Mouse (Mus musculus) heart, embryonic 14.5 days (tissue): Measurements from ENCODE around the gene Serpinb3a. TPM values are rescaled to one million over a fixed set of nuclear protein-coding genes. Genes with fewer than 3 reads are reported as not detected.
"Not testable (repeated sequence)": the region's sequence is repeated elsewhere in the genome, so short reads cannot be mapped to it uniquely, and the experiment has no call there.

Experiments used
- ATAC-seq: fragments of 200-750 bp; cut with Nextera tagmentation; 2 replicates; pipeline ENCODE4 v1.8.0; 2017; ENCODE audit warnings: low read depth, moderate TSS enrichment; ENCODE audit not compliant: insufficient number of reproducible peaks, insufficient read depth, low FRiP score
- H3K27ac ChIP-seq, 2 experiments: fragments of 200-500 bp in 1 of 2; fragments of 300-500 bp in 1 of 2; sonication (generic) in 1 of 2; replicated peaks in 1 of 2; 2 replicates each; pipeline ENCODE4 v1.5.1; 2012 to 2014; ENCODE audit warnings: low read depth in 2 of 2, low read length in 2 of 2, control low read depth in 1 of 2, mild to moderate bottlenecking in 1 of 2, mixed read lengths in 1 of 2; ENCODE audit not compliant: control insufficient read depth in 1 of 2, insufficient read depth in 1 of 2
- H3K27me3 ChIP-seq: fragments of 300-500 bp; sonication (generic); 2 replicates; pipeline ENCODE4 v1.6.1; 2014; ENCODE audit warnings: mild to moderate bottlenecking, low read length, control low read depth; ENCODE audit not compliant: control insufficient read depth, insufficient read depth
- H3K36me3 ChIP-seq: fragments of 300-500 bp; sonication (generic); 2 replicates; pipeline ENCODE4 v1.6.1; 2014; ENCODE audit warnings: mild to moderate bottlenecking, control low read depth, low read length, mixed read lengths; ENCODE audit not compliant: control insufficient read depth, insufficient read depth
- H3K4me1 ChIP-seq, 2 experiments: fragments of 200-500 bp in 1 of 2; fragments of 300-500 bp in 1 of 2; sonication (generic) in 1 of 2; 2 replicates each; pipeline ENCODE4 v1.6.1; 2012 to 2014; ENCODE audit warnings: low read length in 2 of 2, control low read depth in 1 of 2, mixed read lengths in 1 of 2; ENCODE audit not compliant: control insufficient read depth in 2 of 2, insufficient read depth in 2 of 2
- H3K4me2 ChIP-seq: fragments of 300-500 bp; sonication (generic); 2 replicates; pipeline ENCODE4 v1.6.1; 2014; ENCODE audit warnings: mild to moderate bottlenecking, low read length
- H3K4me3 ChIP-seq, 2 experiments: fragments of 200-500 bp in 1 of 2; fragments of 300-500 bp in 1 of 2; sonication (generic) in 1 of 2; 2 replicates each; pipeline ENCODE4 v1.5.1; 2012 to 2014; ENCODE audit warnings: low read length in 2 of 2, mild to moderate bottlenecking in 2 of 2, control low read depth in 1 of 2, low read depth in 1 of 2, moderate library complexity in 1 of 2; ENCODE audit not compliant: control insufficient read depth in 1 of 2, insufficient read depth in 1 of 2
- H3K9ac ChIP-seq: fragments of 300-500 bp; sonication (generic); 2 replicates; pipeline ENCODE4 v1.6.1; 2014; ENCODE audit warnings: mild to moderate bottlenecking, low read length
- H3K9me3 ChIP-seq: fragments of 300-500 bp; sonication (generic); 2 replicates; pipeline ENCODE4 v1.6.1; 2016; ENCODE audit warnings: low read length, control low read depth; ENCODE audit not compliant: control insufficient read depth
- WGBS: fragments of 180-500 bp; shearing (Covaris S2); extraction: QIAGEN DNeasy Blood & Tissue Kit; methylation state at CpG from one replicate; pipeline ENCODE4 v1.1.7; 2014; 5-methylcytosine and 5-hydroxymethylcytosine counted together
- polyA plus RNA-seq: library from polyadenylated mRNA; unstranded; fragments of >200 nt; fragmentation: Nextera tagmentation; extraction: Ambion mirVana; gene quantifications from 2 replicates; pipeline ENCODE4 v1.2.1, GENCODE M21; 2014

The Serpinb3a gene
- not detected in 2 replicates for polyA plus RNA-seq

DNA sequence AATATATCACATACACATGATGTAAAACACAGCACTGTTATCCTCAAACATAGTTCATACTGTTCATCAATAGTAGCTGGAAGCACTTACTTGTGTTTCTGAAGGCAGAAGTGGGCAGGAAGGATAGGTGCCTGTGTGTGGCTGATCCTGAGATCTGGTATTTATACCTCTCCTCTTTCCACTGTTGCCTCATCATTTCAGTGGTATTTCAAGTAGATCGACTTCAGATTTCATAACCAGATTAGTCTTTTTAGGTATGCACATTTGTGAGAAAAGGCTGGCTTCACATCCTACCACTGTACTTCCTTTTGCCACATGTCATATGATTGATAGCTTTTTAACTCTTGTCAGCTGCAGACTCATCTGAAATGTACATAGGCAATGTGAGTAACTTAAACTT, at the start of gene Serpinb3a:
Gene Serpinb3a, minus strand, starts transcription at position 101 of the 400 bp plus-strand sequence.
- no peak within 1 kb of the TSS for H3K4me3 ChIP-seq
- no peaks in the 10 kb centered on the region for H3K9me3 ChIP-seq
- H3K4me2 ChIP-seq: no peak within 1 kb of the TSS
- WGBS: 63% methylated on average over 1 of the region's 1 CpGs
- H3K9ac ChIP-seq: no peak within 1 kb of the TSS
- no peaks in the 10 kb centered on the region for H3K4me1 ChIP-seq
- no peak for ATAC-seq
- H3K27me3 ChIP-seq: no peaks in the 10 kb centered on the region
- no peak within 1 kb of the TSS for H3K27ac ChIP-seq
- no peaks in the 10 kb centered on the region for H3K36me3 ChIP-seq

DNA sequence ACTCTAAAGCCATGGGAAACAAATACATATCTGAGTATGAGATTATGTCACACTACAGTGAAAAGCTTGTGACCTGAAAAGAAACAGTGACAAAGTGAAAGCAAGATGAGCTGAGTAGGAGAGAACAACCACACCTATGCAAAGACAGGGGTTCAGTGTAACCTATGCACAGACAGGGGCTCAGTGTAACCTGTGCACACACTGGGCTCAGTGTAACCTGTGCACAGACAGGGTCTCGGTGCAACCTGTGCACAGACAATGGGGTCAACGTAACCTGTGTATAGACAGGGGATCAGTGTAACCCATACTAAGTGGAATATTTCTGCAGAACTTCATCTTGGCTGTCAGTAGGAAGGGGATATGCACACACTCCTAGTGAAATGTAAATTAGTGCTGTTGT, 46.3 kb upstream of the Serpinb3a start:
- Histone ChIP-seq H3K36me3 (no peaks in the 10 kb centered on the region), H3K9me3 (no peaks in the 10 kb centered on the region), H3K4me2 (no peak overlapping the region), H3K4me1 (no peaks in the 10 kb centered on the region), H3K4me3 (no peak overlapping the region), H3K9ac (no peak overlapping the region), H3K27me3 (no peaks in the 10 kb centered on the region), H3K27ac (no peak overlapping the region)
- WGBS: 77% methylated on average over 2 of the region's 2 CpGs
- no peak for ATAC-seq

DNA sequence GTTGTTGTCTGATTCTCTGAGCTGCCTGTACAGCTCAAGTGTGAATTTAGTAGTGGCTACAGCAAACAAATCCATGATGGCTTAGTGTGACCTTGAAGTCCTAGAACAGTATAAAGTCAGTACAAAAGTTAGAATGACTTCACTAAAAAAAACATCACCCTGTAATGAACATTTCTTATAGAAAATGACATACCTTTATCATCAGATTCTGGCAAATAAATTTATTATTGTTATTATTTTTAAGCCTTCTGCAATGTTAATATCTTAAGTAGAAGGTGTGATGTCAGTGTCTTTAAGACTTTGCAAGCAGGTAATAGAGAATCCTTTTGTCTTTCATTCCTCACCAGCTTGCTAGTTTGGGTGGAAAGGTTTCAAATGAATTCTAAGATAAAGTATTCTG, 31.3 kb upstream of the Serpinb3a start, which contains the start of gene Serpinb3d:
Gene Serpinb3d, minus strand, starts transcription at position 101 of the 400 bp plus-strand sequence.
- no peaks in the 10 kb centered on the region for H3K4me1 ChIP-seq
- no peak within 1 kb of the TSS for H3K4me3 ChIP-seq
- no peak within 1 kb of the TSS for H3K27ac ChIP-seq
- H3K27me3 ChIP-seq: no peaks in the 10 kb centered on the region
- no peak within 1 kb of the TSS for H3K9ac ChIP-seq
- no peak within 1 kb of the TSS for H3K4me2 ChIP-seq
- ATAC-seq: no peak
- H3K9me3 ChIP-seq: no peaks in the 10 kb centered on the region
- no peaks in the 10 kb centered on the region for H3K36me3 ChIP-seq

DNA sequence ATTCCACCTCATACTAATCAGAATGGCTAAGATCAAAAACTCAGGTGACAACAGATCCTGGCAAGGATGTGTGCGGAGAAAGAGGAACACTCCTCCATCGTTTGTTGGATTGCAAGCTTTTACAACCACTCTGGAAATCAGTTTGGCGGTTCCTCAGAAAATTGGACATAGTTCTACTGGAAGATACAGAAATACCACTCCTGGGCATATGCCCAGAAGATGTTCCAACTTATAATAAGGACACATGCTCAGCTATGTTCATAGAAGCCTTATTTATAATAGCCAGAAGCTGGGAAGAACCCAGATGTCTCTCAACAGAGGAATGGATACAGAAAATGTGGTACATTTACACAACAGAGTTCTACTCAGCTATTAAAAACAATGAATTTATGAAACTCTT, 17.9 kb downstream of the Serpinb3a start:
- not testable (repeated sequence) for H3K9ac ChIP-seq, H3K4me3 ChIP-seq, H3K27me3 ChIP-seq, H3K36me3 ChIP-seq, H3K4me2 ChIP-seq, H3K4me1 ChIP-seq, ATAC-seq, H3K9me3 ChIP-seq, H3K27ac ChIP-seq
- WGBS: 80% methylated on average over 3 of the region's 3 CpGs

DNA sequence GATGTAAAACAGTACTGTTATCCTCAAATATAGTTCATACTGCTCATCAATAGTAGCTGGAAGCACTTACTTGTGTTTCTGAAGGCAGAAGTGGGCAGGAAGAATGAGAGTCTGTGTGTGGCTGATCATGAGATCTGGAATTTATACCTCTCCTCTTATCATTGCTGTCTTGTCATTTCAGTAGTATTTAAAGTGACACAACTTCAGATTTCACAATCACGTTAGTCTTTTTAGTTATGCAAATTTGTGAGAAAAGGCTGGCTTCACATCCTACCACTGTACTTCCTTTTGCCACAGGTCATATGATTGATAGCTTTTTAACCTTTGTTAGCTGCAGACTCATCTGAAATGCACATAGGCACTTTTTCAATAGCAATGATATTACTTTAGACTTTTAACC, 26.2 kb downstream of the Serpinb3a start:
- no peaks in the 10 kb centered on the region for H3K36me3 ChIP-seq
- 38% methylated on average over 1 of the region's 1 CpGs for WGBS
- H3K4me3 ChIP-seq: no peak overlapping the region
- ATAC-seq: no peak
- no peaks in the 10 kb centered on the region for H3K27me3 ChIP-seq
- H3K27ac ChIP-seq: no peak overlapping the region
- no peaks in the 10 kb centered on the region for H3K4me1 ChIP-seq
- no peaks in the 10 kb centered on the region for H3K9me3 ChIP-seq
- no peak overlapping the region for H3K4me2 ChIP-seq
- H3K9ac ChIP-seq: no peak overlapping the region

DNA sequence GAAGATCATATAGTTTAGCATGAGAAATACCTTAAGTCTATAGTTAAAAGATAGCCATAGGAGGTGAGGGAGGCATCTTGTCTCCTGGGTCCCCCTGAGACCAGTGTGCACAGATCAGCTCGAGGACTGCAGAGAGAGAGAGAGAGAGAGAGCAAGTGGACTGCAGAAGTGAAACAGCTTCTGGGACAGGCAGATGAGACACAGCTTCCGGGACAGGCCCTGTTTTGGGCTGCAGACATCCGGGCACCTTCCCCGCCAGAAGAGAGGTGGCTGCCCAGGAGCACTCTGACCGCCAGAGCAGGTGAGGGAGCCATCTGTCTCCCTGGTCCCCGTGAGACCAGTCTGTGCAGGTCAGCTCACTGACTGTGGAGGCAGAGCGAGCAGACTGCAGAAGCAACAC, 36.9 kb downstream of the Serpinb3a start:
- Histone ChIP-seq H3K4me2 (no peak overlapping the region), H3K4me3 (no peak overlapping the region), H3K4me1 (no peaks in the 10 kb centered on the region), H3K27me3 (no peaks in the 10 kb centered on the region), H3K36me3 (no peaks in the 10 kb centered on the region), H3K27ac (no peak overlapping the region), H3K9me3 (no peaks in the 10 kb centered on the region), H3K9ac (no peak overlapping the region)
- no peak for ATAC-seq
- 74% methylated on average over 7 of the region's 7 CpGs for WGBS

DNA sequence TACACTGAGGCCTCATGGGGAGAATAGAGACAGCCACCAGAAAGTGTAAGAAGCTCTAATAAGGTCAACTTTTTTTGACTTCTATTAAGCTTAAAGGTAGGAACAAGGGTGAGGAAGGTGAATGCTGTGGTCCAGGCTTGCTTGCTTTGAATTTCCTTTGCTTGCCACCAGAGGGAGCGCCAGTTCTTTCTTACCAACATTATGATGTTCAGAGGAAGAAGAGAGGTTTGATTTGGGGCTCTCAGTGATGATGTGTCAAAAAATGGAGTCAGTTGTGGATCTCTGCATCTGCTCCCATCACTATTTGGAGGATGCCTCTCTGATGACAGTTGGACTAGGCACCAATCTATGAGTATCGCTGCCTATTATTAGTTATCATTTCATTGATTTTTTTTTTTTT, 37.6 kb downstream of the Serpinb3a start:
- H3K9ac ChIP-seq: no peak overlapping the region
- 43% methylated on average over 2 of the region's 2 CpGs for WGBS
- H3K27me3 ChIP-seq: no peaks in the 10 kb centered on the region
- H3K9me3 ChIP-seq: no peaks in the 10 kb centered on the region
- no peaks in the 10 kb centered on the region for H3K4me1 ChIP-seq
- no peak for ATAC-seq
- H3K36me3 ChIP-seq: no peaks in the 10 kb centered on the region
- no peak overlapping the region for H3K4me2 ChIP-seq
- no peak overlapping the region for H3K27ac ChIP-seq
- no peak overlapping the region for H3K4me3 ChIP-seq

DNA sequence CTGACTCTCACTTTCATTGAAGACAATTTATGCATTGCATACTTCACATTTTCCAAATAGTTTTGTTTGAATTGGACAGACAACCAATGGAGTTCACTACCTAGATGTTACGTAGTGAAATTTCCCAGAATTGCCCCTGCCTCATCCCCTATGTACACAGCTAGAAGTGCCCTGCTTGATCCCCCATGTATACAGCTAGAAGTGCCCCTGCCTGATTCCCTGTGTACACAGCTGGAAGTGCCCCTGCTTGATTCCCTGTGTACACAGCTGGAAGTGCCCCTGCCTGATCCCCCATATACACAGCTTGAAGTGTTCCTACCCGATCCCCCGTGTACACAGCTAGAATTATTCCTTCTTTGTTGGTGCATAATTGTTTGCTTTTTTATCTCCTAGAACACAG, 45.8 kb downstream of the Serpinb3a start:
- H3K4me1 ChIP-seq: peaks cover 0 to under 1% of the 10 kb centered on the region in 2 experiments; a peak in 1 of 4 replicates
- WGBS: 78% methylated on average over 3 of the region's 3 CpGs
- H3K9me3 ChIP-seq: no peaks in the 10 kb centered on the region
- H3K4me3 ChIP-seq: no peak overlapping the region
- H3K27me3 ChIP-seq: no peaks in the 10 kb centered on the region
- no peaks in the 10 kb centered on the region for H3K36me3 ChIP-seq
- no peak overlapping the region for H3K4me2 ChIP-seq
- no peak overlapping the region for H3K9ac ChIP-seq
- no peak overlapping the region for H3K27ac ChIP-seq
- ATAC-seq: no peak
